In the genomic region with DNA sequence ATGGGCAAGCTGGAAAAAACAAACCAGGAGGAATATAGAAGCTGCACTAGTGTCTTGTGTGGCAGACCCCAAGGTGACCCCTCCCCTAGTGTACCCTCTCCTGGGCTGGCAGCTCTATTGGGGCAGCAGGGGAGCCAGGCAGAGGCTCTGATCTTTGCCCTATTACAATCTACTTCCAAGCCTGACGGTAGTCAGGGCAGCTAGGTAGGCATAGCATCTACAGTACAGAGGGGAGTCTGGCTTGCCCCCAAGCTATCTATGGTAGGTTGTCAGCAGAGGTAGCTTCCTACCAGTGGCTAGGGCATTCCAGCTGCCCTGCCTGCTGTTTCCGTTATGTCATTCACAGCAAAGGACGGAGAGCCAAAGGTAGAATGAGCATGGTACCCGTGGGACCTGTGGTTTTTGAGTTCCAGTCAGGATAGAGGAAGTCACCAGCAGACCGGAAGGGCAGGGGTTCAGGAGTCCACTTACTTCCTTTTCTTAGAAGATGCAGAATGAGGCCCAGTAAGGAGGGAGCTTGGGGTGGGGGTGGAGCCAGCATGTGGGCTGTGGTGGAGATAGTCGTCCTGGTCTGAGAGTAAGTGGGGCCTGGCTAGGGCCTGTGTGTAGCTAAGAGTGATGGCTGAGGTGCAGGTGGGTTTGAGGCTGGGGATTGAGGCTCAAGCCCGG, we compare ENCODE assay signal across 8 mouse cellular contexts. TPM values are rescaled to one million over a fixed set of nuclear protein-coding genes. Genes with fewer than 3 reads are reported as not detected.
A peak's percentile ranks its signal among the peaks of the same experiment; 100 is the strongest.
DNase-seq lines count a peak whose midpoint lies in the region; ATAC-seq and TF ChIP-seq lines count a peak whose summit lies in the region.

No protein-coding gene starts in this region.

- H3K27ac ChIP-seq in MEL (ENCODE audit: control insufficient read depth, low read depth, low read length), result peak overlapping the region; percentile 30
- peak overlapping the region; percentile 5; the same call in 1 of the 2 replicates for H3K27ac ChIP-seq in intestine, embryonic 15.5 days
- peak overlapping the region; percentile 33; the same call in 1 of the 2 replicates for H3K27ac ChIP-seq in lung, embryonic 14.5 days (ENCODE audit: low read depth)

- H3K79me2 ChIP-seq in MEL (ENCODE audit: control insufficient read depth, insufficient read depth, low read length, poor library complexity), result no peaks in the 10 kb centered on the region

- TF ChIP-seq CTCF in MEL (IDR thresholded peaks at IDR 0.05 in 2 of 3, conservative IDR thresholded peaks at IDR 0.05 in 1 of 3; ENCODE audit: control insufficient read depth in 1 of 3, insufficient read depth in 1 of 3, low read depth in 2 of 3, low read length in 3 of 3, poor library complexity in 1 of 3, severe bottlenecking in 1 of 3), result no peak
- no peak for TF ChIP-seq CTCF in lung, embryonic 14.5 days (IDR thresholded peaks at IDR 0.05; ENCODE audit: low read depth)

- DNase-seq in A20 (ENCODE audit: low read depth, low spot score) (peak; percentile 84), MEL (ENCODE audit: low read depth, low spot score) (peak; percentile 92)
- peak; percentile 36 for DNase-seq in lung, embryonic 14.5 days
- DNase-seq in splenic B cell, adult 2 months (ENCODE audit: low read depth, low spot score), result peak; percentile 93
- no peak for DNase-seq in frontal cortex, adult 2 months (ENCODE audit: extremely low spot score in 1 of 2, low spot score in 1 of 2)
- DNase-seq in testis, postnatal 10 days (ENCODE audit: low spot score), result no peak
- DNase-seq in left cerebral cortex, adult 8-10 months (ENCODE audit: low spot score in 2 of 2), result no peak

- no peak for TF ChIP-seq RAD21 in MEL (IDR thresholded peaks at IDR 0.05; ENCODE audit: low read depth, low read length)

- peak; percentile 61 to 64; a peak in 3 of 4 replicates for TF ChIP-seq POLR2A in MEL (IDR thresholded peaks at IDR 0.05; ENCODE audit: control insufficient read depth in 1 of 2, insufficient read depth in 1 of 2, low read depth in 1 of 2, low read length in 2 of 2, poor library complexity in 1 of 2)

- peak overlapping the region; percentile 46 for H3K9ac ChIP-seq in MEL (ENCODE audit: control insufficient read depth, low read depth, low read length, poor library complexity, severe bottlenecking)
- no peak overlapping the region; the same call in 1 of the 2 replicates for H3K9ac ChIP-seq in intestine, embryonic 15.5 days
- no peak overlapping the region for H3K9ac ChIP-seq in lung, embryonic 14.5 days

- peak; percentile 54 for ATAC-seq in intestine, embryonic 15.5 days
- ATAC-seq in lung, embryonic 14.5 days (ENCODE audit: insufficient read depth), result peak; percentile 6; the same call in 1 of the 2 replicates

- 0 out of 2 replicates have a peak overlapping the region, but pooled peaks have one; percentile 14 for H3K4me2 ChIP-seq in intestine, embryonic 15.5 days (replicated peaks)
- H3K4me2 ChIP-seq in lung, embryonic 14.5 days, result peak overlapping the region; percentile 8; the same call in 1 of the 2 replicates

- H3K36me3 ChIP-seq in MEL (ENCODE audit: control insufficient read depth in 1 of 2, insufficient read depth in 2 of 2, low read length in 2 of 2), result peaks cover 0 to 6% of the 10 kb centered on the region in 2 experiments; a peak in 2 of 4 replicates
- H3K36me3 ChIP-seq in intestine, embryonic 15.5 days, result no peaks in the 10 kb centered on the region
- H3K36me3 ChIP-seq in lung, embryonic 14.5 days (ENCODE audit: insufficient read depth), result no peaks in the 10 kb centered on the region
- H3K36me3 ChIP-seq in splenic B cell, adult 2 months (ENCODE audit: control insufficient read depth, insufficient read depth, low read length, poor library complexity, severe bottlenecking), result no peaks in the 10 kb centered on the region

- H3K9me3 ChIP-seq in MEL (replicated peaks; ENCODE audit: insufficient read depth, low read length), result no peaks in the 10 kb centered on the region
- no peaks in the 10 kb centered on the region for H3K9me3 ChIP-seq in intestine, embryonic 15.5 days
- no peaks in the 10 kb centered on the region for H3K9me3 ChIP-seq in lung, embryonic 14.5 days (ENCODE audit: low read depth, low read length)

- 46% methylated on average over 7 of the region's 7 CpGs for WGBS in intestine, embryonic 15.5 days
- WGBS in lung, embryonic 14.5 days, result 39% methylated on average over 7 of the region's 7 CpGs

- no peaks in the 10 kb centered on the region for H3K27me3 ChIP-seq in MEL (ENCODE audit: control insufficient read depth in 1 of 2, insufficient read depth in 2 of 2, low read length in 2 of 2)
- peaks cover 14% of the 10 kb centered on the region; the same call in 1 of the 2 replicates for H3K27me3 ChIP-seq in intestine, embryonic 15.5 days (replicated peaks)
- peaks cover 20% of the 10 kb centered on the region for H3K27me3 ChIP-seq in lung, embryonic 14.5 days (ENCODE audit: insufficient read depth, low read length)
- no peaks in the 10 kb centered on the region for H3K27me3 ChIP-seq in splenic B cell, adult 2 months (ENCODE audit: control insufficient read depth, insufficient read depth, low read length, poor library complexity, severe bottlenecking)

- H3K4me1 ChIP-seq in MEL (ENCODE audit: control insufficient read depth in 1 of 2, insufficient read depth in 2 of 2, low read length in 2 of 2), result peaks cover 2 to 16% of the 10 kb centered on the region in 2 experiments; a peak in 3 of 4 replicates
- peaks cover 36% of the 10 kb centered on the region for H3K4me1 ChIP-seq in intestine, embryonic 15.5 days (replicated peaks)
- peaks cover 20% of the 10 kb centered on the region for H3K4me1 ChIP-seq in lung, embryonic 14.5 days (ENCODE audit: insufficient read depth)

- TF ChIP-seq EP300 in MEL (IDR thresholded peaks at IDR 0.05; ENCODE audit: low read depth in 1 of 2, low read length in 2 of 2), result peak; percentile 60 to 70

- H3K4me3 ChIP-seq in MEL (ENCODE audit: control insufficient read depth in 1 of 2, insufficient read depth in 1 of 2, low read depth in 2 of 2, low read length in 2 of 2), result peak overlapping the region; percentile 14 to 30; a peak in 3 of 4 replicates
- no peak overlapping the region for H3K4me3 ChIP-seq in intestine, embryonic 15.5 days (replicated peaks)
- no peak overlapping the region for H3K4me3 ChIP-seq in lung, embryonic 14.5 days (ENCODE audit: low read depth, low read length)

TF ChIP-seq in MEL, 35 proteins besides CTCF, POLR2A, EP300 and RAD21 (continues in another document):
- TF ChIP-seq CHD2 (IDR thresholded peaks at IDR 0.05; ENCODE audit: low read length) (no peak), NRF1 (IDR thresholded peaks at IDR 0.05; ENCODE audit: insufficient read depth, low read depth, low read length, poor library complexity, severe bottlenecking) (no peak), GATA1 (IDR thresholded peaks at IDR 0.05; ENCODE audit: low read depth, low read length) (no peak), JUND (IDR thresholded peaks at IDR 0.05; ENCODE audit: low read depth, low read length) (no peak), CHD1 (IDR thresholded peaks at IDR 0.05; ENCODE audit: low read depth, low read length) (no peak), SIN3A (IDR thresholded peaks at IDR 0.05; ENCODE audit: low read length) (peak; percentile 66), GABPA (IDR thresholded peaks at IDR 0.05; ENCODE audit: low read depth, low read length) (no peak), ZNF384 (IDR thresholded peaks at IDR 0.05; ENCODE audit: low read depth, low read length) (no peak), ZKSCAN1 (IDR thresholded peaks at IDR 0.05; ENCODE audit: low read depth, low read length) (no peak), USF2 (IDR thresholded peaks at IDR 0.05; ENCODE audit: borderline replicate concordance in 1 of 2, insufficient read depth in 1 of 2, low read depth in 1 of 2, low read length in 2 of 2) (no peak), MAFK (IDR thresholded peaks at IDR 0.05; ENCODE audit: borderline replicate concordance, low read depth, low read length) (no peak), ELF1 (IDR thresholded peaks at IDR 0.05; ENCODE audit: low read depth, low read length) (peak; percentile 70), HCFC1 (IDR thresholded peaks at IDR 0.05; ENCODE audit: low read depth, low read length) (peak; percentile 50; the same call in 1 of the 2 replicates), UBTF (IDR thresholded peaks at IDR 0.05; ENCODE audit: borderline replicate concordance, insufficient read depth, low read depth, low read length) (no peak), BHLHE40 (IDR thresholded peaks at IDR 0.05; ENCODE audit: borderline replicate concordance, low read depth, low read length) (no peak), E2F4 (IDR thresholded peaks at IDR 0.05; ENCODE audit: borderline replicate concordance, low read depth, low read length) (no peak), ZC3H11A (IDR thresholded peaks at IDR 0.05; ENCODE audit: low read depth, low read length) (no peak), TAL1 (IDR thresholded peaks at IDR 0.05; ENCODE audit: low read length) (no peak)

RNA-seq across cellular contexts. Expression of a gene that starts 5.6 kb away (rescaled TPM):
- total RNA-seq in MEL (2012; rRNA removed), result 5.3 and 5.8 TPM in 2 replicates
- polyA plus RNA-seq in MEL (2012; ENCODE audit: insufficient read depth in 1 of 2, insufficient read length in 2 of 2, low read depth in 1 of 2, low replicate concordance in 2 of 2, missing spikeins in 1 of 2), result 1 to 10 TPM in 1 of 2 experiments, not detected in 1; 6.6 TPM
- polyA plus RNA-seq in intestine, embryonic 15.5 days (2015; fragmentation: Nextera tagmentation; extraction: Ambion mirVana), result 8.5 and 8.6 TPM in 2 replicates
- polyA plus RNA-seq in lung, embryonic 14.5 days (2014; fragmentation: Nextera tagmentation; extraction: Ambion mirVana), result 3.2 and 3.5 TPM in 2 replicates
- 65.4 and 65.7 TPM in 2 replicates for polyA plus RNA-seq in frontal cortex, adult 2 months (2012; rRNA removed)
- 100 to 1,000 TPM; 107 to 111 (median 108) TPM for total RNA-seq in left cerebral cortex, adult 8-10 months (2022)

RNA-seq across cellular contexts. Expression of a gene that starts 23.2 kb away (rescaled TPM):
- total RNA-seq in MEL (2012; rRNA removed), result 9.3 and 9.6 TPM in 2 replicates
- 1 to 10 TPM in 1 of 2 experiments, not detected in 1; 8.4 TPM for polyA plus RNA-seq in MEL (2012; ENCODE audit: insufficient read depth in 1 of 2, insufficient read length in 2 of 2, low read depth in 1 of 2, low replicate concordance in 2 of 2, missing spikeins in 1 of 2)
- 9.3 and 9.7 TPM in 2 replicates for polyA plus RNA-seq in intestine, embryonic 15.5 days (2015; fragmentation: Nextera tagmentation; extraction: Ambion mirVana)
- polyA plus RNA-seq in lung, embryonic 14.5 days (2014; fragmentation: Nextera tagmentation; extraction: Ambion mirVana), result 12.3 and 13.2 TPM in 2 replicates
- polyA plus RNA-seq in frontal cortex, adult 2 months (2012; rRNA removed), result 7.5 and 7.7 TPM in 2 replicates
- total RNA-seq in left cerebral cortex, adult 8-10 months (2022), result 1 to 10 TPM; 8.4 to 9.4 (median 9.2) TPM

RNA-seq across cellular contexts. Expression of a gene that starts 25.5 kb away (rescaled TPM):
- total RNA-seq in MEL (2012; rRNA removed), result 3.0 and 3.1 TPM in 2 replicates
- polyA plus RNA-seq in MEL (2012; ENCODE audit: insufficient read depth in 1 of 2, insufficient read length in 2 of 2, low read depth in 1 of 2, low replicate concordance in 2 of 2, missing spikeins in 1 of 2), result 1 to 10 TPM in 1 of 2 experiments, not detected in 1; 8.1 TPM
- polyA plus RNA-seq in intestine, embryonic 15.5 days (2015; fragmentation: Nextera tagmentation; extraction: Ambion mirVana), result 14.3 and 27.7 TPM in 2 replicates
- polyA plus RNA-seq in lung, embryonic 14.5 days (2014; fragmentation: Nextera tagmentation; extraction: Ambion mirVana), result 1.9 and 2.1 TPM in 2 replicates
- 0.53 and 0.54 TPM in 2 replicates for polyA plus RNA-seq in frontal cortex, adult 2 months (2012; rRNA removed)
- under 1 TPM; 0.21 to 0.89 (median 0.41) TPM for total RNA-seq in left cerebral cortex, adult 8-10 months (2022)

Comparison
In these comparisons a context has a peak if more than half of its experiments do, and no peak if none do; other contexts are left out.
1. DNase-seq: peak in A20 (single experiment), MEL (single experiment), lung, embryonic 14.5 days (single experiment) and splenic B cell, adult 2 months (single experiment); none in frontal cortex, adult 2 months (0 of 2), testis, postnatal 10 days (single experiment) and left cerebral cortex, adult 8-10 months (0 of 2).
2. H3K4me3 ChIP-seq: peak in MEL (2 of 2); none in intestine, embryonic 15.5 days (single experiment) and lung, embryonic 14.5 days (single experiment).
3. Peak in every context shown above with its lines, with median percentiles within 50 percentile points of each other: H3K27ac ChIP-seq.